Mouse (Mus musculus): Measurements from ENCODE around the gene Igsf8.

DNA sequence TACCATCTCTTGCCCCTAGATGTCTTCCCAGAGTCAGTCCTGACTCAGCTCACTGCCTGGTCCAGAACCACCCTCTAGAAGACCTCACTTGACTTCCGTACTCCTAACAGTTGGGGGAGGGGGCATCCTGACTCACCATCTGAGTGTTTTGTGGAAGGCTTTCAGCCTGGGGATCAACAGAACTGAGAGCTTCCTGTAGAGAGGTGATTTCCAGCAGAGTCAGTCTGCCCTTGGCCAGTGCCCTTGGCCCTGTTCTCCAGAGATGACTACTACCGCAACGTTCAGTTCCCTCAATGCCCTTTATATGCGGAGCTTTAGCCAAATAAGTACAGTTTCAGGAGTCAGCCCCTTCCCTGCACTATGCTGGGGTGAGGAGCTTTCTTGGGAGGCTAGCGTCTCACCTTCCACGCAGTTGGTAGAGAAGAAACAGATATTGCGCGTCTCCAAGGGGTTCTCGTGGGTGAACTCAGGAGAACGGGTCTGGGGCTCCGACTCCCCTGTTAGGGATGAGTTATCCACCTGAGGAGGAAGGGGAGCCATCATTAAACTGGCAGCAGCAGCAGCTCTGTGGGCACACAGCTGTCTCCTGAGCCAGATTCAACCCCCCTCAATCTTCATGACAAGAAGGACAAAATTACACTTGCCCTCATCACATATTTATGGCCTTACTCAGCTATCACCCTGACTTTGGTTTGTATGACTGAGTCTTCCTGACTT is 27.6 kb downstream of the Igsf8 start:
- TF ChIP-seq CTCF (IDR thresholded peaks at IDR 0.05; ENCODE audit: borderline replicate concordance, control insufficient read depth, extremely low read depth, insufficient read depth, low read length, poor library complexity) (no peak), POLR2A (IDR thresholded peaks at IDR 0.05; ENCODE audit: control insufficient read depth, extremely low read depth, insufficient read depth, low read length, poor library complexity) (no peak)
